Mouse (Mus musculus) MEL (cell line): ENCODE measurements around the gene Col25a1.

ENCODE experiments used
- CTCF ChIP-seq, 3 experiments: IDR thresholded peaks in 2 of 3; conservative IDR thresholded peaks in 1 of 3; 2 replicates each; pipeline ENCODE4 v1.5.1; 2011 to 2012; ENCODE audit warnings: low read length in 3 of 3, low read depth in 2 of 3, mild to moderate bottlenecking in 2 of 3, improper control_type of control experiment in 1 of 3, inconsistent platforms in 1 of 3, mixed read lengths in 1 of 3, moderate library complexity in 1 of 3; ENCODE audit not compliant: control insufficient read depth in 1 of 3, insufficient read depth in 1 of 3, poor library complexity in 1 of 3, severe bottlenecking in 1 of 3
- HCFC1 ChIP-seq: IDR thresholded peaks from 2 replicates; pipeline ENCODE4 v1.6.1; 2012; ENCODE audit warnings: low read depth, mild to moderate bottlenecking, inconsistent platforms, low read length, improper control_type of control experiment, moderate library complexity
- MEF2A ChIP-seq: IDR thresholded peaks from 2 replicates; pipeline ENCODE4 v1.6.1; 2014; ENCODE audit warnings: low read depth, mild to moderate bottlenecking, inconsistent platforms, low read length, improper control_type of control experiment; ENCODE audit not compliant: poor library complexity, insufficient replicate concordance, severe bottlenecking; ENCODE audit errors: extremely low read depth
- POLR2A ChIP-seq, 2 experiments: IDR thresholded peaks; 2 replicates each; pipeline ENCODE4 v1.6.1; 2011 to 2012; ENCODE audit warnings: low read length in 2 of 2, mild to moderate bottlenecking in 2 of 2, control low read depth in 1 of 2, improper control_type of control experiment in 1 of 2, low read depth in 1 of 2, moderate library complexity in 1 of 2; ENCODE audit not compliant: control insufficient read depth in 1 of 2, insufficient read depth in 1 of 2, poor library complexity in 1 of 2
- ZNF384 ChIP-seq: IDR thresholded peaks from 2 replicates; pipeline ENCODE4 v1.6.1; 2012; ENCODE audit warnings: low read depth, mild to moderate bottlenecking, inconsistent platforms, low read length, improper control_type of control experiment

- TF ChIP-seq MEF2A: no peak
- TF ChIP-seq ZNF384: no peak
- no peak for TF ChIP-seq HCFC1
- no peak for TF ChIP-seq POLR2A (IDR thresholded peaks at IDR 0.05; ENCODE audit: control insufficient read depth in 1 of 2, insufficient read depth in 1 of 2, low read depth in 1 of 2, low read length in 2 of 2, poor library complexity in 1 of 2)
- no peak for TF ChIP-seq CTCF (IDR thresholded peaks at IDR 0.05 in 2 of 3, conservative IDR thresholded peaks at IDR 0.05 in 1 of 3; ENCODE audit: control insufficient read depth in 1 of 3, insufficient read depth in 1 of 3, low read depth in 2 of 3, low read length in 3 of 3, poor library complexity in 1 of 3, severe bottlenecking in 1 of 3)
Measured at GRCm38 (mm10) chr3:130094125-130094704, 37.1 kb upstream of the Col25a1 start.
